Mouse (Mus musculus) left cerebral cortex, adult 8-10 months (tissue): Measurements from ENCODE around the gene Stx12. TPM values are rescaled to one million over a fixed set of nuclear protein-coding genes. Genes with fewer than 3 reads are reported as not detected.
"Not testable (repeated sequence)": the region's sequence is repeated elsewhere in the genome, so short reads cannot be mapped to it uniquely, and the experiment has no call there.

ENCODE experiments used
- DNase-seq, 2 experiments: peaks; one replicate each; pipeline ENCODE4 v3.0.0; 2022; ENCODE audit warnings: low spot score in 2 of 2
- total RNA-seq, 4 experiments: library from RNA; stranded (reverse); gene quantifications; 2 replicates each; pipeline ENCODE4 v1.2.4; 2022

The Stx12 gene
- total RNA-seq: 100 to 1,000 TPM in 1 of 4 experiments, 10 to 100 TPM in 3; 97.6 to 103 (median 98.8) TPM

- peak; percentile 79 to 87 for DNase-seq
These were observed at the start of gene Stx12 for GRCm38 (mm10) chr4:132884064-132884843. Gene Stx12, minus strand, starts transcription at chr4:132884509.

- DNase-seq: peak in 1 of 2 experiments; percentile 40
These were observed 48.6 kb upstream of the Stx12 start for GRCm38 (mm10) chr4:132932752-132933404.

DNA sequence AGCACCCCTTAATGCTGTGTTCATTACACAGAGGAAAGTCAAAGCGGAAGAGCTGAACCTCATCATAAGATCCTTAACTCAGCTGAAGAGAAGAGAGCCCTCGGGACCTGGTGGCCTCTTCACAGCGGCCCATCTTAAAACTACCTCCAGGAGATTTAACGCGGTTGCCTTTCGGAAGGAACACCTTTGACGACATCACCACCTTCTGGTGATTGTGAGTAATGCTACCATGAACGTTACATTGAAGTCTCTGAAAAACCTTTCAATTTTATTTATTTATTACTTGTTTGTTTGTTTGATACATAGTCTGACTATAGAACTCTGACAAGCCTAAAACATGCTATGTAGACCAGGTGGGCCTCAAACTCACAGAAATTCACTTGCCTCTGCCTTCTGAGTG lies 46.5 kb upstream of the Stx12 start:
- DNase-seq: no peak

DNA sequence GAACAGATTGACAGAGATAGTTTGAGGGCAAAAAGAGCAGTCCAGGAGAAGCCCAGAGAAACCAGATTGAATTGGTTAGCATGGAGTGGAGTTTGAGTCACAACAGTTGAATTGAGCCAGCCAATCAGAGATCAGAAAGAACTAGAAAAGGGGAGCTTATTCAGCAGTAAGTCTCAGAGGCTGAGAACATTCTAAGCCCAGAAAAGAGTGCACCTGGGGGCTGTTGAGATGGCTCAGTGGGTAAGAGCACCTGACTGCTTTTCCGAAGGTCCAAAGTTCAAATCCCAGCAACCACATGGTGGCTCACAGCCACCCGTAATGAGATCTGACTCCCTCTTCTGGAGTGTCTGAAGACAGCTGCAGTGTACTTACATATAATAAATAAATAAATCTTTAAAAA lies 42.2 kb upstream of the Stx12 start:
- not testable (repeated sequence) for DNase-seq

- peak; percentile 100 for DNase-seq
These were observed 38.3 kb upstream of the Stx12 start, which contains the start of gene Fam76a for GRCm38 (mm10) chr4:132922558-132923008. Gene Fam76a, minus strand, starts transcription at chr4:132922558.

GRCm38 (mm10) chr4:132922061-132922530 lies 37.8 kb upstream of the Stx12 start:
- peak in 1 of 2 experiments; percentile 39 for DNase-seq

DNA sequence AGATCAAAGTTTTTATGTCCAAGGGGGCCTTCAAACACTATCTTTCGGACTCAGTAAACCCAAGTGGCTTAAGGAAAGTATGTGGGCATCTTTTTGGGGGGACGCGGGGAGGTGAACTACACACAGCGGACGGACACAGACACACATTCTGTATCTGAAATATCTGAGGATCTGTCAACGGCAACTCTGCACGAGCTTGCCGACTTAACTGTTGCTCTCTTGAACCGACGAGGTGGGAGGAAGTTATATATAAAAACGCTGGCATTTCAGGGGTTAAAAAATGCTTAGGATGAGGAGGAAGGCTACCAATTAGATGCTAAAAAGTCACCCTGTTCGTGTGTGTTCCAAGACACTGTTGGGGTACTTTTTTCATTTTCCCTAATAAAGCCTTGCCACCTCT lies 37.2 kb upstream of the Stx12 start:
- DNase-seq: no peak

- DNase-seq: no peak
These were observed 35.9 kb upstream of the Stx12 start for GRCm38 (mm10) chr4:132920171-132920570.

GRCm38 (mm10) chr4:132918493-132918892 lies 34.2 kb upstream of the Stx12 start:
- not testable (repeated sequence) for DNase-seq

DNA sequence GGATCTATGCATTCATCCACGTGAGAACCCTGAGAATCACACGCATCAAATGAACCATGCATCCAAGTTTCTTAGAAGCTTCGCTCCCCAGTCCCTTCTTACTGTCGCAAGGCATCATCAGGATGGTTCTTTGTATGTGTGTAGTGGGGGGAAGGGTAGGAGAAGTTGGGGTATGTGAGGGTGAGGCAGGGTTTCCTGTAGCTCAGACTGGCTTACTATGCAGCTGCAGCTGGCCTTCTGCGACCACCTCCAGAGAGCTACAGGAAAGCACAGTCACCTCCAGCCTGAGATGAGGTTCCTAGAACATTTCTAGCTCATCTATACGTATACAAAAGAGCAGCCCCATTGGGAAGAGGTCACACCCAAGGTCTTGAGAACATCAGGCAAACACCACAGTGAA lies 27.8 kb upstream of the Stx12 start:
- DNase-seq: no peak

GRCm38 (mm10) chr4:132905843-132906360 lies 21.6 kb upstream of the Stx12 start:
- no peak for DNase-seq

DNA sequence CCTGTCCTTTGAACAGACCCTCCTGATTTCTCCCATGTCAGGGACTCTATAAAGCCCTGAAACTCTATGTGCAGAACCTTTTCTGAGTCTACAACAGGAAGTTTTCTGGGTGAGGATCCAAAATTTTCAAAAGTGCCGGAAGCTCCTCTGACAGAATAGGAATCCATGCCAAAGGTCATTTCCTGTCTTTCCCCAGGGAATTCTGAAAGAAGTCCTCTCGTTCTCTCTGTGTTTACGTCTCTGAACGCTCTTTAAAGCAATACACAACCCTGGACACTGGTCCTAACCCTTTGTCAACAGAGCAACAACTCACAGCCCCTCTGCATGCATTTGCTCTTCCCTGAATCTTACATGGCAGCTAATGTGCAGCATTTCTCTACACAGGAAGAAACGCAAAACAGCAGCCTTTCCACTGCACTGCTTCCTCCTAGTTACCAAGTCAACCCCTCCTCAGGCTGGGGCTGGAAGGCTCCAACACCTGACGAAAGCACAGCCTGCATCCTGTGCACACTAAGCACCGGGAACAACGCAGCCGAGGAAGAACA lies 20.5 kb upstream of the Stx12 start:
- no peak for DNase-seq

DNA sequence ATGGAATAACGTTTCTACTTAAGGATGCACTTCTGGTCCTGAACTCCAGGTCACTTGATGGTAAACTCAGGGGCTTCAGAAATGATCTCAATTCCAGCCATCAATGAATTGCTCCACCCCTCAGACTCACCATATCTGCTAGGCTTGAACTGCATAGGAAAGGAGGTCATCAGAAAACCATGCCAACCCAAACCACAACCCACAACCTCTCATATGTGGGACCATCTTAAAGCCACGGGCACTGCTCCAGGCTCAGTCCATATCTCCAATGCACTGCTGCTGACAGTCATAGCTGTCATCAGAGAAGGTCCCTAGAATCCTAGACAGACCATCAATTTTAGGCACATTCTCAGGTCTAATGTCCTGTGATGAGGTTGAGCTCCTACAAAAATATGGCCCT lies 19.8 kb upstream of the Stx12 start:
- no peak for DNase-seq

DNA sequence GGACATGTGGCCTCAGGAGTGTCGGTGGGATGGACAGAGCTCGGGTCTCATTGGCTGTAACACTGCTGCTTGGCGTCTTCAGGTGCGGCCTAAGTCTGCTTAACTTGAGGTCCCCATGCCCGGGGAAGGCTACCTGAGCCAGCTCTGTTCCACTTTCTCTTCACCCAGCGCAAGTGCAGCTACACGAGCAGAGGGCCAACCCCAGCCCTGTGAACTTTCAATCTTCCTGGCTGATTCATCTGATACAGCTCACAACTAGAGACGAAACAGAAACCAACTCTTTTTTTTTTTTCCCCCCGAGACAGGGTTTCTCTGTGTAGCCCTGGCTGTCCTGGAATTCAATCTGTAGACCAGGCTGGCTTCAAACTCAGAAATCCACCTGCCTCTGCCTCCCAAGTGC lies 13.9 kb upstream of the Stx12 start:
- DNase-seq: no peak

DNA sequence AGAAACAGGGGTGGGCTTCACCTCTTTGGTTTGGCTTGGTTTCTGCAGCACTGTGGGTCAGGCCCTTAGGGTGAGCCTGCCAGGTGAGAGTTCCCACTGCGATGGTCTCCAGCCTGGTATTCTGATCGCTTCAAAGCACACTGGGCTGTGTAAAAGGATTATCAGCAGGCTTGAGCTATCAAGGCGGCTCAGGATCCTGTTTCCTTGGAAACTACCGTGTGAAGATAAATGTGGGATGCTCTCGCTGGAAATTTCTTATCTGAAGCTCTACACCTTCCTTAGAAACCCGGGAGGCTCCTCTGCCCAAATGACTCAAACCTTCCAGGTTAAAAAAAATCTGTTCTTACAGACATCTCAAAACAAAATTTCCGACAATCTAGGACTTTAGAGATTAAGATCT lies 10.1 kb upstream of the Stx12 start:
- peak; percentile 18 to 34 for DNase-seq

GRCm38 (mm10) chr4:132884844-132885374 lies 600 bp upstream of the Stx12 start:
- no peak for DNase-seq

DNA sequence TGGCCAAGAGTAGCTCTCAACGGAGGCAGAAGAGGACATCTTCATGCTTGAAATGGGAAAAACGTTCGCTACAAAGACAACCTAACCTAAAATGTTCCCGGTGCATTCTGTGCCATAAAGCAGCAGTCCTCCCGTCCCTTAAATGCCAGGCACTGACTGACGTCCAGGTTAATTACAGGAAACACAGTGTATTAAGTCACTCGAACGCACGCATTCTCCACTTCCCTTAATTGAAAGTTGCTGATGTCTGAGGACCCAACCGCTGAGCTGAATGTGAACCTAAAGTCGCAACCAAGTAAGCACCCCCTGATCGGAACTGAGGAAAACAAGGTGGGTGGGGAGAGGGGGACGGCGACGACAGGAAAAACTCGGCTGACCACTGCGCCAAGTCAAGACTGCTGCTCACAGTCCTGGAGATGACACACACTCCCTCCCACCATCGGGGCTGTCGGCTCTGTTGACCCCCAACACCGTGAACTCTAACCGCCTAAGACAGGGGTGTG lies 697 bp downstream of the Stx12 start:
- no peak for DNase-seq

DNA sequence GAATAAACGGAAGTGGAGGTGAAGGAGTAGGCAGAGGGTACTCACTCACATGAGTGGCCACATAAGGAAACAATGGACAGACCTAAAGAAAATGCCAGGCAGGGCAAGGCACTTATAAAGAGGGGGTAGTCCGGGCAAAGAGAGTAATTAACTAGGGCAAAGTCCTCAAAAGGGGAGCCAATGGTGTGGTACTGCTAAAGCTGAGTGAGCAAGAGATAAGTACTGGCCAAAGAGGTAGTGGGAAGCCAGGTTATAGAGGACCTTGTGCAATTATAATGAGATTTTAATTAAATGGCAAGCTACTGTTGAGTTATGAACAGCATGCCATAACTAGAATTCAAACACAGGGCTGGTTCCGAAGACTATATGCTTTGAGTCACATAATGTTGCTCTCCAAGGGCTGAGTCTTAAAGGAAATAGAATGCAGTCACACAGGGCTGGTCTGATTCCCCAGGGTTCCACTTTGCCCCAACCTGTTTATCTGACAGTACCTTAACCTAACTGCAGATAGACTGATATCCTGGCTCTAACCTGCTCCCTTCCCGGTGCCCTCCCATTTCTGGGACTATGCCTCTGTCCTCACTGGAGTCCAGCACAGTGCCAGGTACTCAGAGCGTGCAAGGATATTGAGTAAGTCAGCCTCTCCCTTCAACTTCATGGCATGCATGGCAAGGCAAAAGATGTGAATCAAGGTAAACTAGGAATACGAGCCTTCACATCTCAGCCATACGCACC lies 9.8 kb downstream of the Stx12 start:
- no peak for DNase-seq

GRCm38 (mm10) chr4:132873481-132874362 lies 10.6 kb downstream of the Stx12 start:
- DNase-seq: no peak

DNA sequence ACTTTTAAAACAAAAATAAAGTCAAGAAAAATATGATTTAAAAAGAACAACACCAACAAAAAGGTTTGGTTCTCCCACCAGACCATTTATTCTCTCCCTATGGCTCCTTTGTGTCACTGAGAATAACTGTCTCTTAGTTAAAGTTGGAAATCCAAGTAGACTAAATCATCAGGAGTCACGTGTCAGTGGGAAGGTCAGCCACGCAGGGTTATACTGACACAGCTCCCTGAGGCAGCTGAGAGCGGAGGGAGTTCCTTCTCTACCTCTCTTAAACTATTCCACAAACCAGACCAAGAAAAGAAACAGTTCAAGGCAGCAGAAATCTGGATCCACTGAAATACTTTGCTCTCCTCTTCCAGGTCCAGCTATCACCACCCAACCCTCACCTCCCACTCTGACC lies 13.2 kb downstream of the Stx12 start:
- no peak for DNase-seq
